Mouse (Mus musculus): ENCODE data around the gene Kcne1. TPM values are rescaled to one million over a fixed set of nuclear protein-coding genes. Genes with fewer than 3 reads are reported as not detected.

Kcne1 gene
- total and polyA plus RNA-seq, 2 experiments from 2014 or later, result 0.05 to 0.16 TPM

- peak; percentile 37 for DNase-seq (ENCODE audit: low spot score)
- H3K36me3 ChIP-seq (ENCODE audit: insufficient read depth, low read length), result no peaks in the 10 kb centered on the region
- H3K27ac ChIP-seq, result no peak overlapping the region
- no peaks in the 10 kb centered on the region for H3K9me3 ChIP-seq (ENCODE audit: low read length)
- ATAC-seq, result no peak
- peak; percentile 55 for TF ChIP-seq CTCF (IDR thresholded peaks at IDR 0.05; ENCODE audit: low read depth)
- no peaks in the 10 kb centered on the region for H3K4me1 ChIP-seq (ENCODE audit: insufficient read depth, low read length)
- H3K27me3 ChIP-seq (ENCODE audit: insufficient read depth, low read length), result no peaks in the 10 kb centered on the region
- H3K9ac ChIP-seq (replicated peaks; ENCODE audit: low read length), result no peak overlapping the region
- H3K4me3 ChIP-seq (ENCODE audit: low read length), result no peak overlapping the region
- H3K4me2 ChIP-seq (ENCODE audit: low read depth, low read length), result no peak overlapping the region
- WGBS, result 71% methylated on average over 20 of the region's 20 CpGs
These were observed 39.7 kb downstream of the Kcne1 start for GRCm38 (mm10) chr16:92319353-92320109.

DNA sequence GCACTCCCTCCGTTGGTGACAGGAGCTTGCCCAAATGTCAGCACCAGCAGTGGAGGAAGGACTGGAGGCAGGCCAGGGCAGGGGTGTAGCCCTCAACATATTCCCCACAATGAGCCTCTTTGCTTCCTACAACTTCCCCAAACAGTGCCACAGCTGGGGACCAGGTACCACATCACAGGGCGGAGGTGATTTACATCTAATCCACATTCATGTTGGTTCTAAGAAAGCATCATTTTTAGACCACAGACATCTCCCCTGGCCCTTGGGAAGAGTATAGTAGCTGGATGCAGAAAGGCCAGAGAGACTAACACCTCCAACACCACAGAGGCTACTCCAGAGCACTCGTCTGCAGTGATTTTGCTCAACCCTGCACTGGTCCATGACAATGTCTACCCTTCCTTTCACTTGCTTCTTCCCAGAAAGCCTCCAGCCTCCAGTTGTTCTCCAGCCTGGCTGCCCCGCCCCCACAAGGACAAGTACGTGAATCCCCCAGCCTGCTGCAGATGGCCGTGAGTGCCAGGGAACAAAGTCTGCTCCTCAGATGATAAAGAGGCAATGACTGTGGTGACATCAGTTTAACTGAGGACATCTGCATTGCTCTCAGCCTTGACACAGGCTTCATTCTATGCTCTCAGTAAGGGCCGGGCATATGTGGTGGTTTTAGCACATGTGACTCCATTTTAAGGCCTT, 43.1 kb downstream of the Kcne1 start:
- H3K9ac ChIP-seq (replicated peaks; ENCODE audit: low read length), result no peak overlapping the region
- no peak for TF ChIP-seq CTCF (IDR thresholded peaks at IDR 0.05; ENCODE audit: low read depth)
- no peaks in the 10 kb centered on the region for H3K4me1 ChIP-seq (ENCODE audit: insufficient read depth, low read length)
- no peak overlapping the region for H3K4me3 ChIP-seq (ENCODE audit: low read length)
- 70% methylated on average over 7 of the region's 7 CpGs for WGBS
- ATAC-seq (no peak), DNase-seq (ENCODE audit: low spot score) (no peak)
- no peaks in the 10 kb centered on the region for H3K27me3 ChIP-seq (ENCODE audit: insufficient read depth, low read length)
- H3K36me3 ChIP-seq (ENCODE audit: insufficient read depth, low read length), result peaks cover 15% of the 10 kb centered on the region
- H3K9me3 ChIP-seq (ENCODE audit: low read length), result no peaks in the 10 kb centered on the region
- H3K27ac ChIP-seq, result no peak overlapping the region
- no peak overlapping the region for H3K4me2 ChIP-seq (ENCODE audit: low read depth, low read length)

GRCm38 (mm10) chr16:92313953-92314741, 45.1 kb downstream of the Kcne1 start:
- H3K27ac ChIP-seq, result no peak overlapping the region
- no peak overlapping the region for H3K9ac ChIP-seq (replicated peaks; ENCODE audit: low read length)
- H3K4me1 ChIP-seq (ENCODE audit: insufficient read depth, low read length), result no peaks in the 10 kb centered on the region
- no peaks in the 10 kb centered on the region for H3K27me3 ChIP-seq (ENCODE audit: insufficient read depth, low read length)
- 49% methylated on average over 13 of the region's 13 CpGs for WGBS
- ATAC-seq (peak; percentile 79), DNase-seq (ENCODE audit: low spot score) (peak; percentile 88)
- TF ChIP-seq CTCF (IDR thresholded peaks at IDR 0.05; ENCODE audit: low read depth), result peak; percentile 98
- H3K4me2 ChIP-seq (ENCODE audit: low read depth, low read length), result no peak overlapping the region
- no peaks in the 10 kb centered on the region for H3K9me3 ChIP-seq (ENCODE audit: low read length)
- H3K36me3 ChIP-seq (ENCODE audit: insufficient read depth, low read length), result peaks cover 25% of the 10 kb centered on the region
- H3K4me3 ChIP-seq (ENCODE audit: low read length), result no peak overlapping the region

DNA sequence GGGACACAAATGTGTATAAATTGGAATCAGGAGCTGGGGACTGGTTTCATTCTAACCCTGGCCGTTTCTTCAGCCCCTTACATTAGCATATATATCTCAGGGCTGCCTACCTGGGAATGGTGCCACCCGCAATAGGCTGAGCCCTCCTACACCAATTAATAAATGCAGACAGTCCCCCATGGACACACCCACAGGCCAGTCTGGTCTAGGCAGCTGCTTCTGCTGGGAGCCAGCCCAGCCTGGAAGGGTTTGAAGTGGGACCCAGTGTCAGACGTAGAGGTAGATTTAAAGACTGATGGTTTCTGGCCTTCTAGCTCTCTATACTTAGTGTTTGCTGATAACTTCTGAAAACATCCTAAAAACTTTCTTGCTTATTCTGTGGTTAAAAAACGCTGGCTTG, 50.1 kb downstream of the Kcne1 start:
- Histone ChIP-seq H3K4me3 (ENCODE audit: low read length) (no peak overlapping the region), H3K9me3 (ENCODE audit: low read length) (no peaks in the 10 kb centered on the region), H3K9ac (replicated peaks; ENCODE audit: low read length) (no peak overlapping the region), H3K4me2 (ENCODE audit: low read depth, low read length) (no peak overlapping the region), H3K27ac (peak overlapping the region; percentile 27; the same call in 1 of the 2 replicates), H3K4me1 (ENCODE audit: insufficient read depth, low read length) (no peaks in the 10 kb centered on the region), H3K36me3 (ENCODE audit: insufficient read depth, low read length) (peaks cover 57% of the 10 kb centered on the region), H3K27me3 (ENCODE audit: insufficient read depth, low read length) (no peaks in the 10 kb centered on the region)
- no peak for TF ChIP-seq CTCF (IDR thresholded peaks at IDR 0.05; ENCODE audit: low read depth)
- ATAC-seq, result peak; percentile 50; the same call in 1 of the 2 replicates
- peak; percentile 47 for DNase-seq (ENCODE audit: low spot score)
- 25% methylated on average over 4 of the region's 4 CpGs for WGBS

DNA sequence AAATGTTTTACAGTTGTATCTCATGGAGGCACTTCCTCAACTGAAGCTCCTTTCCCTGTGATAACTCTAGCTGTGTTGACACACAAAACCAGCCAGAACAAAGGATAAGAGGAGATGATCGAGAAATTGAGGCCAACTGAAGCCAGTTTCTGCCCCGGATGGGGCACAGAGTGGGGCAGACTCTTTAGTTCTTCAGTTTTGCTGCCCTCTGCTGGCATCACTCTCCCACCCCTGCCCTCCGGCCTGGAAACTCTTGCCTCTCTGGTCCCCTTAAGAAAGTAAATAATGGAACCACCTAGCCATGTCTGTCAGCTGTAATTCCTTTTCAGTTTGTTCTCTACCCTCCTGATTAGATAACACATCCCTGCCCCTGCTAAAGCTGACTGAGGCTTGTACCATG, 51.3 kb downstream of the Kcne1 start:
- Histone ChIP-seq H3K27me3 (ENCODE audit: insufficient read depth, low read length) (no peaks in the 10 kb centered on the region), H3K9ac (replicated peaks; ENCODE audit: low read length) (no peak overlapping the region), H3K4me2 (ENCODE audit: low read depth, low read length) (no peak overlapping the region), H3K27ac (no peak overlapping the region), H3K36me3 (ENCODE audit: insufficient read depth, low read length) (peaks cover 50% of the 10 kb centered on the region), H3K9me3 (ENCODE audit: low read length) (no peaks in the 10 kb centered on the region), H3K4me3 (ENCODE audit: low read length) (no peak overlapping the region), H3K4me1 (ENCODE audit: insufficient read depth, low read length) (peaks cover under 1% of the 10 kb centered on the region)
- WGBS, result 79% methylated on average over 3 of the region's 3 CpGs
- ATAC-seq (no peak), DNase-seq (ENCODE audit: low spot score) (no peak)
- no peak for TF ChIP-seq CTCF (IDR thresholded peaks at IDR 0.05; ENCODE audit: low read depth)

GRCm38 (mm10) chr16:92305519-92305918, 53.7 kb downstream of the Kcne1 start:
- Histone ChIP-seq H3K9ac (replicated peaks; ENCODE audit: low read length) (no peak overlapping the region), H3K27me3 (ENCODE audit: insufficient read depth, low read length) (no peaks in the 10 kb centered on the region), H3K27ac (no peak overlapping the region), H3K4me2 (ENCODE audit: low read depth, low read length) (no peak overlapping the region), H3K4me1 (ENCODE audit: insufficient read depth, low read length) (peaks cover 14% of the 10 kb centered on the region), H3K9me3 (ENCODE audit: low read length) (no peaks in the 10 kb centered on the region), H3K36me3 (ENCODE audit: insufficient read depth, low read length) (peaks cover 35% of the 10 kb centered on the region; the same call in 1 of the 2 replicates), H3K4me3 (ENCODE audit: low read length) (no peak overlapping the region)
- TF ChIP-seq CTCF (IDR thresholded peaks at IDR 0.05; ENCODE audit: low read depth), result peak; percentile 46
- WGBS, result 94% methylated on average over 2 of the region's 2 CpGs
- DNase-seq (ENCODE audit: low spot score) (no peak), ATAC-seq (no peak)
